Mouse (Mus musculus) spleen, adult 2 months (tissue): ENCODE data around the gene Mettl9. TPM values are rescaled to one million over a fixed set of nuclear protein-coding genes. Genes with fewer than 3 reads are reported as not detected.
"Not testable (repeated sequence)": the region's sequence is repeated elsewhere in the genome, so short reads cannot be mapped to it uniquely, and the experiment has no call there.

Experiments used
- DNase-seq, 2 experiments: peaks; one replicate each; pipeline versions ENCODE4 v3.0.0 to v3.0.0-alpha.2; 2012 to 2021; ENCODE audit warnings: low spot score in 2 of 2, low read depth in 1 of 2
- H3K27ac ChIP-seq: fragments of 200-500 bp; 2 replicates; pipeline ENCODE4 v1.5.1; 2012; ENCODE audit warnings: low read length, inconsistent platforms; ENCODE audit not compliant: insufficient read depth
- H3K27me3 ChIP-seq: fragments of 200-500 bp; 2 replicates; pipeline ENCODE4 v1.6.1; 2012; ENCODE audit warnings: mild to moderate bottlenecking, moderate library complexity, low read length, inconsistent platforms; ENCODE audit not compliant: control insufficient read depth, insufficient read depth
- H3K36me3 ChIP-seq: fragments of 200-500 bp; 2 replicates; pipeline ENCODE4 v1.6.1; 2012; ENCODE audit warnings: mild to moderate bottlenecking, low read length, inconsistent platforms; ENCODE audit not compliant: control insufficient read depth, insufficient read depth
- H3K4me1 ChIP-seq: fragments of 200-500 bp; 2 replicates; pipeline ENCODE4 v1.6.1; 2011; ENCODE audit warnings: inconsistent platforms; ENCODE audit not compliant: control insufficient read depth, insufficient read depth, insufficient read length
- H3K4me3 ChIP-seq: fragments of 200-500 bp; 2 replicates; pipeline ENCODE4 v1.5.1; 2011; ENCODE audit warnings: mild to moderate bottlenecking, inconsistent platforms; ENCODE audit not compliant: insufficient read depth, insufficient read length; ENCODE audit errors: extremely low read depth
- CTCF ChIP-seq: fragments of 200-500 bp; IDR thresholded peaks from 2 replicates; pipeline ENCODE4 v1.5.1; 2011; ENCODE audit warnings: mild to moderate bottlenecking, inconsistent platforms; ENCODE audit not compliant: insufficient read depth, insufficient read length, insufficient replicate concordance; ENCODE audit errors: extremely low read depth
- POLR2A ChIP-seq: fragments of 200-500 bp; IDR thresholded peaks from 2 replicates; pipeline ENCODE4 v1.6.1; 2011; ENCODE audit warnings: low read depth, low read length, inconsistent platforms
- WGBS: fragments of 180-500 bp; shearing (Covaris S2); methylation state at CpG from one replicate; pipeline ENCODE4 v1.1.7; 2018; 5-methylcytosine and 5-hydroxymethylcytosine counted together
- polyA plus RNA-seq: library from polyadenylated mRNA; depleted of rRNA; stranded (reverse); fragments of >200 nt; gene quantifications from 2 replicates; pipeline ENCODE4 v1.2.3, GENCODE M21; 2012

The Mettl9 gene
- polyA plus RNA-seq, 1 experiment: 8.0 TPM

- H3K4me3 ChIP-seq: no peak overlapping the region
- no peak for TF ChIP-seq CTCF
- no peak for TF ChIP-seq POLR2A
- DNase-seq: no peak
- no peaks in the 10 kb centered on the region for H3K4me1 ChIP-seq
- H3K36me3 ChIP-seq: no peaks in the 10 kb centered on the region
- no peak overlapping the region for H3K27ac ChIP-seq
- H3K27me3 ChIP-seq: no peaks in the 10 kb centered on the region
- 70% methylated on average over 3 of the region's 3 CpGs for WGBS
These were observed 7.9 kb upstream of the Mettl9 start for GRCm38 (mm10) chr7:121026300-121026699.

GRCm38 (mm10) chr7:121029947-121030346, 4.3 kb upstream of the Mettl9 start:
- H3K36me3 ChIP-seq, H3K4me3 ChIP-seq, H3K27ac ChIP-seq, H3K4me1 ChIP-seq, H3K27me3 ChIP-seq, DNase-seq: not testable (repeated sequence)

GRCm38 (mm10) chr7:121034701-121035141, 476 bp downstream of the Mettl9 start:
- Histone ChIP-seq H3K36me3 (no peaks in the 10 kb centered on the region), H3K4me1 (peaks cover 2% of the 10 kb centered on the region; the same call in 1 of the 2 replicates), H3K27me3 (no peaks in the 10 kb centered on the region), H3K27ac (peak overlapping the region; percentile 83), H3K4me3 (peak overlapping the region; percentile 91)
- 1% methylated on average over 43 of the region's 63 CpGs for whole genome bisulfite sequencing
- TF ChIP-seq CTCF: no peak
- TF ChIP-seq POLR2A: no peak
- no peak for DNase-seq

DNA sequence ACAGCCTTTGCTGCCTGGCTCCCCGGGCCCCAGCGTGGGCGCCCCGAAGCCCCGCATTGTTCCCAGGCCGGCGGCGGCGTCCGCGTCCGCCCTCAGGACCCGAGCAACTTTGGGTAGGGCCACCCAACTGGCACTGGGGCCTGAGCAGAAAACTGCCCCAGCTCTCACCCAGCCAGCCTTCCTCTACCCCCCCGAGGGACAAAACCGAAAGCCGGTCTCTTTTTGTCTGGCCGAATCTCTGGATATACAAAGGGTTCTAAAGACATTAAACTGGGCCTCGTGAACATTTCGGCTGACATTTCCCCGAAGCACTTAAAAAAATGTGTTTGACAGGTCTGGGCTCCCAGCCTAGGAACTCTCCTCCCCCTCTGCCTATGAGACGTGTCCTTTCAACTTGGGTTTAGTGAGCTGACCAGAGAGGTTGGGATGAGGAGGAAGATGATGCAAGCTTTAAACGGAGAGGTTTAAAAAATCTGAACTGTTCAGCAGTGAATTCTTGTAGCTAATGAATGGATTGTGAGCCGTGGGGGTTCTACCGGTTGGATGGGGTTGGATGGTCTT, 996 bp downstream of the Mettl9 start:
- 1% methylated on average over 24 of the region's 24 CpGs for WGBS
- peak in 1 of 2 experiments; percentile 6 for DNase-seq
- no peak for TF ChIP-seq CTCF
- TF ChIP-seq POLR2A: no peak
- peak overlapping the region; percentile 91 for H3K4me3 ChIP-seq
- peak overlapping the region; percentile 83 for H3K27ac ChIP-seq
- H3K4me1 ChIP-seq: peaks cover 2% of the 10 kb centered on the region; the same call in 1 of the 2 replicates
- H3K27me3 ChIP-seq: no peaks in the 10 kb centered on the region
- H3K36me3 ChIP-seq: no peaks in the 10 kb centered on the region

GRCm38 (mm10) chr7:121040595-121040994, 6.3 kb downstream of the Mettl9 start:
- H3K27ac ChIP-seq: no peak overlapping the region
- H3K4me3 ChIP-seq: no peak overlapping the region
- no peaks in the 10 kb centered on the region; the same call in 1 of the 2 replicates for H3K4me1 ChIP-seq
- TF ChIP-seq POLR2A: no peak
- no peak for TF ChIP-seq CTCF
- DNase-seq: no peak
- WGBS: 48% methylated on average over 4 of the region's 4 CpGs
- H3K27me3 ChIP-seq: no peaks in the 10 kb centered on the region
- H3K36me3 ChIP-seq: no peaks in the 10 kb centered on the region

GRCm38 (mm10) chr7:121041989-121042388, 7.7 kb downstream of the Mettl9 start:
- Histone ChIP-seq H3K27ac (no peak overlapping the region), H3K36me3 (no peaks in the 10 kb centered on the region), H3K27me3 (no peaks in the 10 kb centered on the region), H3K4me1 (no peaks in the 10 kb centered on the region; the same call in 1 of the 2 replicates), H3K4me3 (no peak overlapping the region)
- no peak for DNase-seq
- WGBS: 78% methylated on average over 1 of the region's 1 CpGs
- TF ChIP-seq CTCF (no peak), POLR2A (no peak)

GRCm38 (mm10) chr7:121043004-121043403, 8.8 kb downstream of the Mettl9 start:
- 92% methylated on average over 3 of the region's 3 CpGs for WGBS

More at GRCm38 (mm10) chr7:121043004-121043403, 8.8 kb downstream of the Mettl9 start:
- Histone ChIP-seq H3K27ac (no peak overlapping the region), H3K27me3 (no peaks in the 10 kb centered on the region), H3K4me1 (no peaks in the 10 kb centered on the region; the same call in 1 of the 2 replicates), H3K4me3 (no peak overlapping the region), H3K36me3 (no peaks in the 10 kb centered on the region)
- TF ChIP-seq CTCF (no peak), POLR2A (no peak)
- DNase-seq: no peak
